Mouse (Mus musculus): ENCODE measurements around the gene Sctr. TPM values are rescaled to one million over a fixed set of nuclear protein-coding genes. Genes with fewer than 3 reads are reported as not detected.

Gene Sctr
- polyA plus RNA-seq, 2 experiments = 0.03 TPM; not detected in 1

DNA sequence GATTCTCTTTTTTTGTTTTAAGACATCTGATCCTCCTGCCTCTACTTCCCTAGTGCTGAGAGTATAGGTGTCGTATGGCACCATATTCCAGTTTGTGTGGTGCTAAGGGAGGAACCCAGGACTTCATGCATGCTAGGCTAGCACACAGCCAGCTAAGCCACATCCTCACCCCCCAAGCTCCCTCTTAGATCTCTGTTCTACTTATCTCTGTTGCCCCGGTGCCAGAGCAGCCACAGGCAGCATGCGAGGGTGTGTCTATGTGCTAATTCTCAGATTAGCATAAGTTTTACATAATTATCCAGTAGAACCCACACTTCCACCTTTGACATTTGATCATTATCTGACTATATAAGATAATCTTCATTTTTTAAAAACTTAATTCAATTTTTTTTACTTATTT is 88.2 kb downstream of the Sctr start:
- Histone ChIP-seq H3K27me3 (ENCODE audit: control insufficient read depth, insufficient read depth, low read length) (no peaks in the 10 kb centered on the region), H3K4me3 (ENCODE audit: insufficient read depth in 1 of 2, low read depth in 2 of 2, low read length in 2 of 2) (no peak overlapping the region), H3K9me3 (ENCODE audit: control insufficient read depth, low read length) (no peaks in the 10 kb centered on the region), H3K9ac (replicated peaks) (no peak overlapping the region), H3K4me1 (replicated peaks; ENCODE audit: control insufficient read depth in 2 of 2, insufficient read depth in 2 of 2, low read length in 1 of 2) (peaks cover 0 to 7% of the 10 kb centered on the region in 2 experiments; a peak in 2 of 4 replicates), H3K27ac (no peak overlapping the region), H3K36me3 (replicated peaks; ENCODE audit: control insufficient read depth, insufficient read depth, low read depth) (no peaks in the 10 kb centered on the region), H3K4me2 (ENCODE audit: low read depth) (no peak overlapping the region)
- no peak for TF ChIP-seq EP300 (IDR thresholded peaks at IDR 0.05; ENCODE audit: low read depth)
- no peak for TF ChIP-seq CTCF (IDR thresholded peaks at IDR 0.05; ENCODE audit: low read depth)
- 21% methylated on average over 3 of the region's 3 CpGs for WGBS (ENCODE audit: insufficient replicate concordance)
- DNase-seq (ENCODE audit: low read depth in 3 of 3, low spot score in 3 of 3) (no peak), ATAC-seq (ENCODE audit: insufficient read depth) (no peak)

DNA sequence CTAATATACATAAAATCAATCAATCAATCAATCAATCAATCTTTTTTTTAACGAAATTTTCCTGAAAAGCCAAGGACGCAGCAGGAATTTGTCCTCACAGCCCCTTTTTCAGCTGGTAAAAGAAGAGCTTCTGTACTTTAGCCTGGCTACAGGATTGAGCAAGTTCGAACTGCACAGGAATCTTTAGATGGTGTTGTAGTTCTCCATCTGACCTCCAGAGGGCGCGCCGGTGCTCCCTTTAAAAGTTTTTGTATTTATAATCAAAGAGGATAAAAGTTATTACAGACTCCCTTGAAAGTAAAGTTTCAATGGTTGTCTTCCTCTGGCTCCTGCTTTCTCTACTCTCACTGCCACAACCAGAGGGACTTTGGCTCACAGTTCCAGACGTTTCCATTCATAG is 91.6 kb downstream of the Sctr start:
- Histone ChIP-seq H3K4me2 (ENCODE audit: low read depth) (no peak overlapping the region), H3K9ac (replicated peaks) (no peak overlapping the region), H3K36me3 (replicated peaks; ENCODE audit: control insufficient read depth, insufficient read depth, low read depth) (no peaks in the 10 kb centered on the region), H3K9me3 (ENCODE audit: control insufficient read depth, low read length) (no peaks in the 10 kb centered on the region), H3K4me1 (replicated peaks; ENCODE audit: control insufficient read depth in 2 of 2, insufficient read depth in 2 of 2, low read length in 1 of 2) (peaks cover 0 to 12% of the 10 kb centered on the region in 2 experiments; a peak in 2 of 4 replicates), H3K27me3 (ENCODE audit: control insufficient read depth, insufficient read depth, low read length) (no peaks in the 10 kb centered on the region), H3K27ac (no peak overlapping the region), H3K4me3 (ENCODE audit: insufficient read depth in 1 of 2, low read depth in 2 of 2, low read length in 2 of 2) (no peak overlapping the region)
- 7% methylated on average over 7 of the region's 7 CpGs for WGBS (ENCODE audit: insufficient replicate concordance)
- DNase-seq (ENCODE audit: low read depth in 3 of 3, low spot score in 3 of 3) (peak in 1 of 3 experiments; percentile 26), ATAC-seq (ENCODE audit: insufficient read depth) (no peak)
- TF ChIP-seq EP300 (IDR thresholded peaks at IDR 0.05; ENCODE audit: low read depth) (no peak), CTCF (IDR thresholded peaks at IDR 0.05; ENCODE audit: low read depth) (peak; percentile 79)

DNA sequence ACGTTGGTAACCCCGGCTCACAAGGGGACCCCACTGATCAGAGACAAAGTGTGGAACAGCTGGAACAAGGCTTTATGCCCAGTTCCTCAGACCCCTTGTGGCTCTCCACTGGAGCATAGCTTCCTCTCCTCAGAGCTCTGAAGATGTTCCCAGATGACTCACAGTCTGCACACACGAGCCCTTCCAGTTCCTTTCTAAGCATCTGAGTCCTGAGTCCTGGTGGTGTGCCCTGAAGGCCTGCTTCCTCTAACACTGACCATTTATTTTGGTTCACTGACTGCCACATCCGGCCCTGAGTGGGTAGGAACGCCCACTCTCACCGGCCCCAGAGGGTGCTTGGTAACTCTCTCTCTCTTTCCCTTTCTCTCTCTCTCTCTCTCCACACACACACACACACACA is 92.8 kb downstream of the Sctr start:
- 0 out of 2 replicates have a peak, but pooled peaks have one; percentile 16 for ATAC-seq (ENCODE audit: insufficient read depth)
- peaks cover 0 to 12% of the 10 kb centered on the region in 2 experiments; a peak in 2 of 4 replicates for H3K4me1 ChIP-seq (replicated peaks; ENCODE audit: control insufficient read depth in 2 of 2, insufficient read depth in 2 of 2, low read length in 1 of 2)
- H3K27me3 ChIP-seq (ENCODE audit: control insufficient read depth, insufficient read depth, low read length) = no peaks in the 10 kb centered on the region
- H3K4me2 ChIP-seq (ENCODE audit: low read depth) = no peak overlapping the region
- H3K36me3 ChIP-seq (replicated peaks; ENCODE audit: control insufficient read depth, insufficient read depth, low read depth) = no peaks in the 10 kb centered on the region
- H3K9me3 ChIP-seq (ENCODE audit: control insufficient read depth, low read length) = no peaks in the 10 kb centered on the region
- H3K27ac ChIP-seq = no peak overlapping the region
- WGBS (ENCODE audit: insufficient replicate concordance) = 43% methylated on average over 6 of the region's 6 CpGs
- TF ChIP-seq CTCF (IDR thresholded peaks at IDR 0.05; ENCODE audit: low read depth) (no peak), EP300 (IDR thresholded peaks at IDR 0.05; ENCODE audit: low read depth) (no peak)
- H3K9ac ChIP-seq (replicated peaks) = no peak overlapping the region
- H3K4me3 ChIP-seq (ENCODE audit: insufficient read depth in 1 of 2, low read depth in 2 of 2, low read length in 2 of 2) = no peak overlapping the region
- DNase-seq (ENCODE audit: low read depth in 3 of 3, low spot score in 3 of 3) = no peak

DNA sequence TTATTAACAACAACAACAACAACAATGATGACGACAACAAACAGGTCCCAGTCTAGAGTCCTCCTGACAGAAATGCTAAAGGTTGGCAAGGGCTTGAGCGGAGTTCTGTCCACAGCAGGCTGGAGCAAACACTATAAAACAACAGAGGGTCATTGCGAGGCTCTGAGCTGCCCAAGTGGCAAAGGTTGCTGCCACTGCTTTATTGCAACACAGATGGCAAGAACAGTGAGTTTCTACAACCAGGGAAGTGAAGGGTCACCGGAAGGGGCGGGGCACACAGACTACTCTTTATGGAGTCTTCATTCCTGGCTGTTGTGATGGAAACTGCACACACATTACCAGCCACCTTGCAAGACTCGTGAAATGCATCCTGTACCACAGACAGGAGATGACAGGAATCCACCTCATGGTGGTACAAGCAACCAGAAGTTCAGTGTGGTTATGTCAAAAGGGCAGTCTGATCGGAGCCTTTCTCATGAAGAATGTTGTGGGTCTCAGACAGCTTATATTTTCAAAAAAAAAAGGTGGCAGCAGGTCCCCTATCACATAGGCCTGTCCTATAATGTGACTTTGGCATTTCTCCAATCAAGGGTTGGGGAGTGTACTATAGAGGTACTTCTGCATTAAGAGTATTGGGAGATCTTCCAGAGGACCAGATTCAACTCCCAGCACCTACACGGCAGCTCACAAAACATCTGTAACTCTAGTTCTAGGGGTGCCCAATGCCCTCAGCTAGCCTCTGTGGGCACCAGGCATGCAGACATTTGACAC is 93.9 kb downstream of the Sctr start:
- peaks cover 0 to 8% of the 10 kb centered on the region in 2 experiments; a peak in 2 of 4 replicates for H3K4me1 ChIP-seq (replicated peaks; ENCODE audit: control insufficient read depth in 2 of 2, insufficient read depth in 2 of 2, low read length in 1 of 2)
- no peaks in the 10 kb centered on the region for H3K36me3 ChIP-seq (replicated peaks; ENCODE audit: control insufficient read depth, insufficient read depth, low read depth)
- DNase-seq (ENCODE audit: low read depth in 3 of 3, low spot score in 3 of 3) (no peak), ATAC-seq (ENCODE audit: insufficient read depth) (no peak)
- WGBS (ENCODE audit: insufficient replicate concordance) = 57% methylated on average over 8 of the region's 8 CpGs
- TF ChIP-seq CTCF (IDR thresholded peaks at IDR 0.05; ENCODE audit: low read depth) (no peak), EP300 (IDR thresholded peaks at IDR 0.05; ENCODE audit: low read depth) (no peak)
- H3K4me2 ChIP-seq (ENCODE audit: low read depth) = no peak overlapping the region
- H3K9me3 ChIP-seq (ENCODE audit: control insufficient read depth, low read length) = no peaks in the 10 kb centered on the region
- no peaks in the 10 kb centered on the region for H3K27me3 ChIP-seq (ENCODE audit: control insufficient read depth, insufficient read depth, low read length)
- H3K9ac ChIP-seq (replicated peaks) = no peak overlapping the region
- H3K27ac ChIP-seq = no peak overlapping the region
- no peak overlapping the region for H3K4me3 ChIP-seq (ENCODE audit: insufficient read depth in 1 of 2, low read depth in 2 of 2, low read length in 2 of 2)

DNA sequence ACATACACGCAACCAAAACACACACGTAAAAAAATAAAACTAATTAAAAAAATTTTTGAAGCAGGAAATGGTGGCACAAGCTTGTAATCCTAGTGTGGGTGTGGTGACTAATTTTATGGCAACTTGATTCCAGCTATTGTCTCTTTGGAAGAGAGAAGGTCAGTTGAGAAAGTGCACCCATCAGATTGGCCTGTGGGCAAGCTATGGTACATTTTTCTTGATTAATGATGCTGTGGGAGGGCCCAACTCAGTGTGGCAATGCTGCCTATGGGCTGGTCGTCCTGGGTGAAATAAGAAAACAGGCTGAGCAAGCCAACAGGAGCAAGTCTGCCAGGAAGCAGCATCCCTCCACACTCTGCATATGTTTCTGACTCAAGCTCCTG is 94.5 kb downstream of the Sctr start:
- 53% methylated on average over 3 of the region's 3 CpGs for WGBS (ENCODE audit: insufficient replicate concordance)
- DNase-seq (ENCODE audit: low read depth in 3 of 3, low spot score in 3 of 3) (no peak), ATAC-seq (ENCODE audit: insufficient read depth) (no peak)
- Histone ChIP-seq H3K36me3 (replicated peaks; ENCODE audit: control insufficient read depth, insufficient read depth, low read depth) (no peaks in the 10 kb centered on the region), H3K4me3 (ENCODE audit: insufficient read depth in 1 of 2, low read depth in 2 of 2, low read length in 2 of 2) (no peak overlapping the region), H3K9me3 (ENCODE audit: control insufficient read depth, low read length) (no peaks in the 10 kb centered on the region), H3K4me1 (replicated peaks; ENCODE audit: control insufficient read depth in 2 of 2, insufficient read depth in 2 of 2, low read length in 1 of 2) (peaks cover 0 to 8% of the 10 kb centered on the region in 2 experiments; a peak in 2 of 4 replicates), H3K27me3 (ENCODE audit: control insufficient read depth, insufficient read depth, low read length) (no peaks in the 10 kb centered on the region), H3K27ac (no peak overlapping the region), H3K9ac (replicated peaks) (no peak overlapping the region), H3K4me2 (ENCODE audit: low read depth) (no peak overlapping the region)
- TF ChIP-seq EP300 (IDR thresholded peaks at IDR 0.05; ENCODE audit: low read depth) = no peak
- no peak for TF ChIP-seq CTCF (IDR thresholded peaks at IDR 0.05; ENCODE audit: low read depth)

Data from liver, embryonic 14.5 days (tissue).